Mouse (Mus musculus) stomach, adult 2 months (tissue): Measurements from ENCODE around the gene Enah. TPM values are rescaled to one million over a fixed set of nuclear protein-coding genes. Genes with fewer than 3 reads are reported as not detected.

Experiments
- polyA plus RNA-seq: library from polyadenylated mRNA; depleted of rRNA; stranded (reverse); fragments of >200 nt; gene quantifications from 2 replicates; pipeline ENCODE4 v1.2.3, GENCODE M21; 2012; rRNA removed

Enah gene
- 11.4 and 11.6 TPM in 2 replicates for polyA plus RNA-seq

DNA sequence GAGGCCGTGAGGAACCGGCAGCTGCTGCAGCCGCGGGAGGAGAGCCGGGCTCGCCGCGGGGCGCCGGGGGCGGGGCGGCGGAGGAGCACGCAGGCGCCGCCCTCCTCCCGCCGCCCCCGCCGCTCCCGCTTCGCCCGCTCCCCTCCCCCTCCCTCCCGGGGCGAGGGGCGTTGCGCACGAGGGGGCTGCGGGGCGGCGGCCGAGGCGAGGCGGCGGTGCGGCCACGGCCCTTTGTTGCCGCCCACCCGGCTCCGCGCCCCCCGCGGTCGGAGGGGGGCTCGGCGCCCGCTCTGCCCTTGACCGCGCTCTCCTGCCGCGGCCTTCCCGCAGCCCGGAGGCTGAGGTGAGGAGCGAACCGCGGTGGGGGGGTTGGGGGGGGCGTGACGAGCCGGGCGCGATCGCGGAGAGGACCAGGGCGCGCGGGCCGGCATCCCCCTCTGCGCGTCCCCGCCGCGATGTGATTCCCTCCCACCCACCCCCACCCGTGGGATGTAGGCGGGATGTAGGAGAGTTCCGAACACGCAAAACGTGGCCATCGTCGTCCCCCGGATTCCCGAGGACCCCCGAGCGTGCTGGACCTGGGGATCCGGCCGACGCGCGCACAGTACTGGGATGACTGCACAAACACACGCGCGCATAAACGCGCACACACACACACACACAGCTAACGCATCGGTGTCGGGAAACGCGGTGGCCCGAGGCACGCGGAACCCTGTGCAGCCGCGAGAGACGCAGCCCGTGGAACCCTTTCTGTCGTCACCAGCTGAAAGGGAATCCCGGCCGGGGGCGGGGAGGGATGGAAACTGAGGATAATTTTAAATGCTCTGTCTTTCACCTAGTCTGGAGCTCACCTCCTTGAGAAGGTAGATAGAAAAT, at the start of gene Enah:
TSS of gene Enah (minus strand) at position 65 of the 876 bp plus-strand sequence.

Other genes with a start within 250 kb of the Enah start
- gene Lbr, start 176.9 kb downstream of the Enah start, polyA plus RNA-seq, result 8.2 and 10.0 TPM in 2 replicates
- 10.8 and 14.1 TPM in 2 replicates for gene Srp9, start 104.7 kb upstream of the Enah start, polyA plus RNA-seq
- gene Vmn1r1, start 144.5 kb upstream of the Enah start, polyA plus RNA-seq, result not detected in 2 replicates